In genomic region chr1:178378115-178378514, GRCm38 (mm10) we compare ENCODE assay signal across 20 mouse cellular contexts.
"Had no signal": no experiment of that assay in that cellular context is flagged by ENCODE, and none has a peak within 500 bp of the region (broad histone marks: within the 10 kb centered on the region; RNA-seq: fewer than 3 reads in every experiment).

No protein-coding gene starts in this region.

- H3K4me2 ChIP-seq: limb, embryonic 12.5 days; limb, embryonic 15.5 days; midbrain, embryonic 13.5 days; neural tube, embryonic 13.5 days had no signal

- H3K27me3 ChIP-seq: limb, embryonic 12.5 days; limb, embryonic 15.5 days; midbrain, embryonic 13.5 days; neural tube, embryonic 13.5 days had no signal

- H3K4me3 ChIP-seq: layer of hippocampus, adult 2 months; limb, embryonic 12.5 days; limb, embryonic 15.5 days; midbrain, embryonic 10.5 days; midbrain, embryonic 13.5 days; myocyte; neural tube, embryonic 13.5 days had no signal

- H3K4me1 ChIP-seq: limb, embryonic 12.5 days; midbrain, embryonic 10.5 days; midbrain, embryonic 13.5 days; neural tube, embryonic 13.5 days had no signal

- H3K27ac ChIP-seq: kidney, postnatal 0 days; layer of hippocampus, adult 2 months; limb, embryonic 12.5 days; limb, embryonic 15.5 days; midbrain, embryonic 10.5 days; midbrain, embryonic 13.5 days; neural tube, embryonic 13.5 days had no signal

- ATAC-seq: intestine, postnatal 0 days; midbrain, embryonic 13.5 days; midbrain, embryonic 16.5 days had no signal

- H3K9ac ChIP-seq: limb, embryonic 12.5 days; limb, embryonic 15.5 days; midbrain, embryonic 13.5 days; neural tube, embryonic 13.5 days had no signal

- H3K9me3 ChIP-seq: limb, embryonic 12.5 days; limb, embryonic 15.5 days; midbrain, embryonic 10.5 days; midbrain, embryonic 13.5 days; neural tube, embryonic 13.5 days had no signal

- DNase-seq: kidney, adult 2 months; kidney, postnatal 25 days; layer of hippocampus, adult 9-11 months; layer of hippocampus, postnatal 36 days; left cerebral cortex, postnatal 4 days; lung, adult 2 months; lung, postnatal 14 days; lung, postnatal 4 days; thymus, adult 18-20 months; thymus, postnatal 4 days had no signal

- H3K36me3 ChIP-seq: limb, embryonic 12.5 days; limb, embryonic 15.5 days; midbrain, embryonic 10.5 days; midbrain, embryonic 13.5 days; neural tube, embryonic 13.5 days had no signal
